Mouse (Mus musculus) kidney, adult 2 months (tissue): ENCODE measurements at regions not wholly inside any gene's neighbourhood (a gene's known extent, or its start where the extent isn't known, plus 50 kb on each side); places are given as distances from the start of the nearest gene placed in this dataset.

Experiments
- DNase-seq: peaks from one replicate; pipeline ENCODE4 v3.0.0; 2021
- H3K27ac ChIP-seq: fragments of 200-500 bp; 2 replicates; pipeline ENCODE4 v1.5.1; 2012; ENCODE audit warnings: low read depth, low read length, control low read depth, inconsistent platforms; ENCODE audit not compliant: insufficient read depth
- H3K27me3 ChIP-seq: fragments of 200-500 bp; replicated peaks from 2 replicates; pipeline ENCODE4 v1.6.1; 2012; ENCODE audit warnings: mild to moderate bottlenecking, moderate library complexity, low read length, inconsistent platforms; ENCODE audit not compliant: control insufficient read depth, insufficient read depth
- H3K36me3 ChIP-seq: fragments of 200-500 bp; 2 replicates; pipeline ENCODE4 v1.6.1; 2012; ENCODE audit warnings: mild to moderate bottlenecking, moderate library complexity, low read length, inconsistent platforms; ENCODE audit not compliant: control insufficient read depth, insufficient read depth
- H3K4me1 ChIP-seq: fragments of 200-500 bp; 2 replicates; pipeline ENCODE4 v1.6.1; 2011; ENCODE audit warnings: low read length; ENCODE audit not compliant: control insufficient read depth, insufficient read depth
- H3K4me3 ChIP-seq: fragments of 200-500 bp; 2 replicates; pipeline ENCODE4 v1.5.1; 2011; ENCODE audit warnings: mild to moderate bottlenecking, low read depth, low read length, control low read depth; ENCODE audit not compliant: insufficient read depth
- CTCF ChIP-seq: fragments of 200-500 bp; conservative IDR thresholded peaks from 2 replicates; pipeline ENCODE4 v1.5.1; 2011; ENCODE audit warnings: low read depth, mild to moderate bottlenecking, control low read depth, low read length, moderate library complexity, mixed read lengths; ENCODE audit not compliant: insufficient read depth, insufficient read length
- POLR2A ChIP-seq: fragments of 200-500 bp; IDR thresholded peaks from one replicate; pipeline ENCODE4 v1.6.1; 2011; ENCODE audit warnings: low read depth, low read length, control low read depth
- WGBS: fragments of 180-500 bp; shearing (Covaris S2); methylation state at CpG from one replicate; pipeline ENCODE4 v1.1.7; 2018; 5-methylcytosine and 5-hydroxymethylcytosine counted together

- TF ChIP-seq POLR2A (no peak), CTCF (no peak)
- H3K36me3 ChIP-seq, result no peaks in the 10 kb centered on the region
- H3K27me3 ChIP-seq, result no peaks in the 10 kb centered on the region
- no peak overlapping the region for H3K27ac ChIP-seq
- H3K4me1 ChIP-seq, result no peaks in the 10 kb centered on the region
- H3K4me3 ChIP-seq, result no peak overlapping the region
- WGBS, result 86% methylated on average over 8 of the region's 8 CpGs
- no peak for DNase-seq
These were observed 200.2 kb downstream of the Thbs2 start for GRCm38 (mm10) chr17:14493751-14494320.

GRCm38 (mm10) chr17:14492936-14493335 lies 201.1 kb downstream of the Thbs2 start:
- Histone ChIP-seq H3K27ac (no peak overlapping the region), H3K4me1 (no peaks in the 10 kb centered on the region), H3K27me3 (no peaks in the 10 kb centered on the region), H3K36me3 (no peaks in the 10 kb centered on the region), H3K4me3 (no peak overlapping the region)
- WGBS, result 74% methylated on average over 10 of the region's 10 CpGs
- no peak for TF ChIP-seq POLR2A
- no peak for TF ChIP-seq CTCF
- DNase-seq, result no peak

- H3K4me3 ChIP-seq, result no peak overlapping the region
- DNase-seq, result no peak
- H3K36me3 ChIP-seq, result no peaks in the 10 kb centered on the region
- H3K27me3 ChIP-seq, result no peaks in the 10 kb centered on the region
- no peaks in the 10 kb centered on the region for H3K4me1 ChIP-seq
- WGBS, result 81% methylated on average over 6 of the region's 6 CpGs
- no peak overlapping the region for H3K27ac ChIP-seq
- TF ChIP-seq CTCF (no peak), POLR2A (no peak)
These were observed 202.4 kb downstream of the Smoc2 start for GRCm38 (mm10) chr17:14481746-14482145.

GRCm38 (mm10) chr17:14478938-14479505 lies 199.7 kb downstream of the Smoc2 start:
- Histone ChIP-seq H3K27ac (no peak overlapping the region), H3K27me3 (no peaks in the 10 kb centered on the region), H3K36me3 (no peaks in the 10 kb centered on the region), H3K4me3 (no peak overlapping the region), H3K4me1 (no peaks in the 10 kb centered on the region)
- WGBS, result 93% methylated on average over 10 of the region's 10 CpGs
- no peak for DNase-seq
- no peak for TF ChIP-seq CTCF
- no peak for TF ChIP-seq POLR2A

- WGBS, result 78% methylated on average over 12 of the region's 12 CpGs
- H3K27ac ChIP-seq, result no peak overlapping the region
- no peak for DNase-seq
- no peaks in the 10 kb centered on the region for H3K4me1 ChIP-seq
- no peak overlapping the region for H3K4me3 ChIP-seq
- no peaks in the 10 kb centered on the region for H3K36me3 ChIP-seq
- no peaks in the 10 kb centered on the region for H3K27me3 ChIP-seq
- no peak for TF ChIP-seq CTCF
These were observed 197.4 kb downstream of the Smoc2 start for GRCm38 (mm10) chr17:14476707-14477106.

GRCm38 (mm10) chr17:14475778-14476647 lies 196.7 kb downstream of the Smoc2 start:
- TF ChIP-seq CTCF (no peak), POLR2A (no peak)
- H3K27ac ChIP-seq, result no peak overlapping the region
- WGBS, result 28% methylated on average over 23 of the region's 23 CpGs
- no peaks in the 10 kb centered on the region for H3K27me3 ChIP-seq
- no peak overlapping the region for H3K4me3 ChIP-seq
- H3K36me3 ChIP-seq, result no peaks in the 10 kb centered on the region
- H3K4me1 ChIP-seq, result no peaks in the 10 kb centered on the region
- DNase-seq, result no peak

GRCm38 (mm10) chr17:14475277-14475676 lies 196.0 kb downstream of the Smoc2 start:
- TF ChIP-seq CTCF, result no peak
- TF ChIP-seq POLR2A, result no peak
- H3K36me3 ChIP-seq, result no peaks in the 10 kb centered on the region
- no peaks in the 10 kb centered on the region for H3K4me1 ChIP-seq
- WGBS, result 13% methylated on average over 4 of the region's 4 CpGs
- no peak overlapping the region for H3K4me3 ChIP-seq
- H3K27ac ChIP-seq, result no peak overlapping the region
- H3K27me3 ChIP-seq, result no peaks in the 10 kb centered on the region
- DNase-seq, result no peak
